Mouse (Mus musculus): ENCODE data around the gene St3gal3. TPM values are rescaled to one million over a fixed set of nuclear protein-coding genes. Genes with fewer than 3 reads are reported as not detected.

Gene St3gal3
- total and polyA plus RNA-seq, 3 experiments = 16.4 to 23.3 TPM; not detected in 1

DNA sequence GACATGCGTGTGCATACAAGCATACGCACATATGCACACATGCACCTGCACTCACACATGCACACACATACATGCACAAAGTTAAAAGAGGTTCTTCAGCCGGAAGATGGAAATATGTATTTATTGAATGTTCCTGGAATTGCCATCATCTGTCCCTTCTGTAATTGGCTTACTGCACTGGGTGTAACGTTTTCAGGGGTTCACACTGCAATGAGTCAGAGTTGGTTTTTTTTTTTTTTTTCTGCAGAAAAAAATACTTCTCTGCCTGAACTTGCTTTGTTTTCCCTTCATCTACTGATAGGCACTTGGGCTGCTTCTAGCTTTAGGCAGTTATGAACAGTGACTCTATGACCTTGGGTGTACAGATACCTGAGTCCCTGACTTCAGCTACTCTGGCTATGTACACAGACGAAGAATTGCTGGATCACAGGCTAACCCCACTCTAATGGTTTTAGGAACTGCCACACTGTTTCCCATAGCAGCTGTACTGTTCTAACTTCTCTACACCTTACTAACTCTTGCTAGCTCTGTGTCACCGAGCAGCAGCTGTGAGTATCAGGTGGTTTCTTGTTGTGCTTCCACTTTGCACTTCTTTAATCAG, 126.2 kb downstream of the St3gal3 start:
- H3K27me3 ChIP-seq (ENCODE audit: control insufficient read depth in 1 of 2, insufficient read depth in 2 of 2, low read length in 2 of 2) = no peaks in the 10 kb centered on the region
- H3K4me3 ChIP-seq (ENCODE audit: control insufficient read depth in 1 of 2, insufficient read depth in 1 of 2, low read depth in 2 of 2, low read length in 2 of 2) = no peak overlapping the region
- TF ChIP-seq ZNF384 (IDR thresholded peaks at IDR 0.05; ENCODE audit: low read depth, low read length) (peak; percentile 74), CHD1 (IDR thresholded peaks at IDR 0.05; ENCODE audit: low read depth, low read length) (no peak)
- no peaks in the 10 kb centered on the region for H3K4me1 ChIP-seq (ENCODE audit: control insufficient read depth in 1 of 2, insufficient read depth in 2 of 2, low read length in 2 of 2)
- DNase-seq (ENCODE audit: low read depth, low spot score) = peak; percentile 19
- H3K79me2 ChIP-seq (ENCODE audit: control insufficient read depth, insufficient read depth, low read length, poor library complexity) = no peaks in the 10 kb centered on the region
- H3K9ac ChIP-seq (ENCODE audit: control insufficient read depth, low read depth, low read length, poor library complexity, severe bottlenecking) = no peak overlapping the region
- no peak overlapping the region for H3K27ac ChIP-seq (ENCODE audit: control insufficient read depth, low read depth, low read length)
- no peaks in the 10 kb centered on the region for H3K9me3 ChIP-seq (replicated peaks; ENCODE audit: insufficient read depth, low read length)
- no peaks in the 10 kb centered on the region; a peak in 2 of 4 replicates for H3K36me3 ChIP-seq (ENCODE audit: control insufficient read depth in 1 of 2, insufficient read depth in 2 of 2, low read length in 2 of 2)

DNA sequence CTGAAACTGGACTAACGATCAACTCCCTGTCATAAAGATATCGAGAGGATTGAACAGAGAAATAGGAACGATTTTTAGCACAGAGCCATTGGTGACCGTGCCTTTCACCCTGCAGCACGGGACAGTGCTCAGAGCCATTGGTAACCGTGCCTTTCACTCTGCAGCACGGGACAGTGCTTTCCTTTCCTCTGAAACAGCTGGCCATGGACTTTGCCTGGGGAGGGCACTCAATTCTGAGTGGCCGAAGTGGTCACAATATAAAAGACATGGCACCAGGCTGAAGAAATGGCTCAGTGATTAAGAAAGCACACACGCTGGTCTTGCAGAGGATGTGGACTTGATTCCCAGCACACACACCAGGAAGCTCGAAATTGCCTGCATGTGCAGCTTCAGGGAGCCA, 133.4 kb downstream of the St3gal3 start:
- H3K27me3 ChIP-seq (ENCODE audit: control insufficient read depth in 1 of 2, insufficient read depth in 2 of 2, low read length in 2 of 2) = no peaks in the 10 kb centered on the region
- no peak overlapping the region for H3K27ac ChIP-seq (ENCODE audit: control insufficient read depth, low read depth, low read length)
- no peak overlapping the region for H3K4me3 ChIP-seq (ENCODE audit: control insufficient read depth in 1 of 2, insufficient read depth in 1 of 2, low read depth in 2 of 2, low read length in 2 of 2)
- DNase-seq (ENCODE audit: low read depth, low spot score) = no peak
- H3K79me2 ChIP-seq (ENCODE audit: control insufficient read depth, insufficient read depth, low read length, poor library complexity) = no peaks in the 10 kb centered on the region
- H3K36me3 ChIP-seq (ENCODE audit: control insufficient read depth in 1 of 2, insufficient read depth in 2 of 2, low read length in 2 of 2) = no peaks in the 10 kb centered on the region; a peak in 1 of 4 replicates
- no peaks in the 10 kb centered on the region for H3K9me3 ChIP-seq (replicated peaks; ENCODE audit: insufficient read depth, low read length)
- TF ChIP-seq NELFE (IDR thresholded peaks at IDR 0.05; ENCODE audit: low read depth, low read length) (no peak), E2F4 (IDR thresholded peaks at IDR 0.05; ENCODE audit: borderline replicate concordance, low read depth, low read length) (no peak), ETS1 (IDR thresholded peaks at IDR 0.05; ENCODE audit: low read depth, low read length) (no peak), TAL1 (IDR thresholded peaks at IDR 0.05; ENCODE audit: low read length) (no peak), CHD1 (IDR thresholded peaks at IDR 0.05; ENCODE audit: low read depth, low read length) (no peak), BHLHE40 (IDR thresholded peaks at IDR 0.05; ENCODE audit: borderline replicate concordance, low read depth, low read length) (no peak)
- H3K9ac ChIP-seq (ENCODE audit: control insufficient read depth, low read depth, low read length, poor library complexity, severe bottlenecking) = no peak overlapping the region
- no peaks in the 10 kb centered on the region; a peak in 1 of 4 replicates for H3K4me1 ChIP-seq (ENCODE audit: control insufficient read depth in 1 of 2, insufficient read depth in 2 of 2, low read length in 2 of 2)

DNA sequence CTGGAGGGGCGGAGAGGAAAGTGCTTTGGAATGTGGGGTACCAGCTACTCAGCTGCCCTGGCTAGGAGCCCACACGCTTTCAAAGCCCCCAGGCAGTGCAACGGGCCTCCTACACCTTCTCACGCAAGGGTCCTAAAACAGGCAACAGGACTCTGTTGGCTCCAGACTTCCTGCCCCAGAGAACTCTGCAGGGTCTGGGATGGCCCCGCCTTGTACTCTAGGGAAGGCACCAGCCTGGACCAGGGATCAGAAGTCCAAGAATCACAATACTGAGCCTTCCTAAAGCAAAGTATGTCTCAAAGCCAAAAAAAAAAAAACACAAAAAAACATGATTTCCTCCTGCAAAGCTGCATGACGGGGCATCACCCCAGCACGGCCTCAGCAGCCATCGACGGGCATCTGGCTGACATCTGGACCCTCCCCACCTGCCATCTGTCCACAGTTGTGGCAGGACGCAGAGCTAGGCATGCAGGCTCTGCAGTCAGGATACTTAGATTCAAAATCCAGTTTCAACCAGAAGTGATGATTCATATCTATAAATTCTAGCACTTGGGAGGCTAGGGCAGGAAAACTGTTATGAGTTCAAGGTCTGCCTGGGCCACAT, 134.0 kb downstream of the St3gal3 start:
- no peak overlapping the region for H3K9ac ChIP-seq (ENCODE audit: control insufficient read depth, low read depth, low read length, poor library complexity, severe bottlenecking)
- H3K4me3 ChIP-seq (ENCODE audit: control insufficient read depth in 1 of 2, insufficient read depth in 1 of 2, low read depth in 2 of 2, low read length in 2 of 2) = no peak overlapping the region
- TF ChIP-seq TCF12 (IDR thresholded peaks at IDR 0.05; ENCODE audit: low read depth, low read length) (no peak), KAT2A (conservative IDR thresholded peaks at IDR 0.05; ENCODE audit: low read depth, low read length) (no peak), SMC3 (IDR thresholded peaks at IDR 0.05; ENCODE audit: low read depth, low read length) (no peak), MAX (IDR thresholded peaks at IDR 0.05; ENCODE audit: low read length) (no peak), GATA1 (IDR thresholded peaks at IDR 0.05; ENCODE audit: low read depth, low read length) (no peak), USF1 (IDR thresholded peaks at IDR 0.05; ENCODE audit: low read depth, low read length) (no peak), BHLHE40 (IDR thresholded peaks at IDR 0.05; ENCODE audit: borderline replicate concordance, low read depth, low read length) (no peak), TAL1 (IDR thresholded peaks at IDR 0.05; ENCODE audit: low read length) (no peak), NELFE (IDR thresholded peaks at IDR 0.05; ENCODE audit: low read depth, low read length) (no peak), ZNF384 (IDR thresholded peaks at IDR 0.05; ENCODE audit: low read depth, low read length) (no peak), MAFK (IDR thresholded peaks at IDR 0.05; ENCODE audit: borderline replicate concordance, low read depth, low read length) (no peak), MYB (IDR thresholded peaks at IDR 0.05; ENCODE audit: low read depth, low read length) (no peak), USF2 (IDR thresholded peaks at IDR 0.05; ENCODE audit: borderline replicate concordance in 1 of 2, insufficient read depth in 1 of 2, low read depth in 1 of 2, low read length in 2 of 2) (no peak), MXI1 (IDR thresholded peaks at IDR 0.05; ENCODE audit: low read depth, low read length) (no peak), NRF1 (IDR thresholded peaks at IDR 0.05; ENCODE audit: insufficient read depth, low read depth, low read length, poor library complexity, severe bottlenecking) (no peak), ZKSCAN1 (IDR thresholded peaks at IDR 0.05; ENCODE audit: low read depth, low read length) (no peak), ETS1 (IDR thresholded peaks at IDR 0.05; ENCODE audit: low read depth, low read length) (no peak)
- H3K79me2 ChIP-seq (ENCODE audit: control insufficient read depth, insufficient read depth, low read length, poor library complexity) = no peaks in the 10 kb centered on the region
- no peak for DNase-seq (ENCODE audit: low read depth, low spot score)
- H3K9me3 ChIP-seq (replicated peaks; ENCODE audit: insufficient read depth, low read length) = no peaks in the 10 kb centered on the region
- no peaks in the 10 kb centered on the region; a peak in 1 of 4 replicates for H3K4me1 ChIP-seq (ENCODE audit: control insufficient read depth in 1 of 2, insufficient read depth in 2 of 2, low read length in 2 of 2)
- H3K27ac ChIP-seq (ENCODE audit: control insufficient read depth, low read depth, low read length) = no peak overlapping the region
- no peaks in the 10 kb centered on the region; a peak in 1 of 4 replicates for H3K36me3 ChIP-seq (ENCODE audit: control insufficient read depth in 1 of 2, insufficient read depth in 2 of 2, low read length in 2 of 2)
- no peaks in the 10 kb centered on the region for H3K27me3 ChIP-seq (ENCODE audit: control insufficient read depth in 1 of 2, insufficient read depth in 2 of 2, low read length in 2 of 2)
